Mouse (Mus musculus): Measurements from ENCODE around the gene Sash1. TPM values are rescaled to one million over a fixed set of nuclear protein-coding genes. Genes with fewer than 3 reads are reported as not detected.

Gene Sash1
- polyA plus RNA-seq, 1 experiment, result 14.4 TPM

DNA sequence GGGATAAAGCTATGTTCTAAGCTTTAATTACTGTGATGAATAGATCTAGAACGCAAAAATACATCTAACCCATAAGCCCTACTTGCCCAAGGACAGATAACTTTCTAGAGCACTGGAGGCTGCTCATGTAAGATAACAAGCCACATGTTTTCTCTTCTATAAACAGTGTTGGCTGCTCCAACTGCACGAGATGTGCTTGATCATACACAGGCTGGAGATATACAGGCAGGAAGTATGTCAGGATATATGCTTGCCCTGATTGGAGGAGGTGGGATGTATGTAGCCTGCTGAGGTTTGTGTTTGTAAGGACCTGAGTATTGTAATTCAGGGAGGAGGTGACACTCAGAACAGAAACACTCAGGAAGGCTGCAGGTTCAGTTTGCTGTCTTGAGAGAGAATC is 31.9 kb upstream of the Sash1 start:
- TF ChIP-seq CTCF (IDR thresholded peaks at IDR 0.05; ENCODE audit: low read depth, low read length), result no peak
- no peak for TF ChIP-seq POLR2A (IDR thresholded peaks at IDR 0.05; ENCODE audit: insufficient read depth, low read length)
- no peak for TF ChIP-seq EP300 (IDR thresholded peaks at IDR 0.05; ENCODE audit: insufficient read depth, low read depth, low read length)
- no peak overlapping the region for H3K4me3 ChIP-seq (ENCODE audit: low read depth, low read length)
- H3K4me1 ChIP-seq (ENCODE audit: control insufficient read depth, insufficient read depth, low read length), result no peaks in the 10 kb centered on the region

GRCm38 (mm10) chr10:8917350-8917749 is 31.5 kb upstream of the Sash1 start:
- Histone ChIP-seq H3K9me3 (replicated peaks; ENCODE audit: control insufficient read depth, insufficient read depth, low read length, poor library complexity, severe bottlenecking) (no peaks in the 10 kb centered on the region), H3K27me3 (ENCODE audit: control insufficient read depth, insufficient read depth, low read length, poor library complexity, severe bottlenecking) (no peaks in the 10 kb centered on the region), H3K4me1 (ENCODE audit: control insufficient read depth, insufficient read depth, low read length) (no peaks in the 10 kb centered on the region), H3K27ac (ENCODE audit: insufficient read depth, low read length) (no peak overlapping the region), H3K4me3 (ENCODE audit: low read depth, low read length) (no peak overlapping the region), H3K9ac (ENCODE audit: low read depth, poor library complexity, severe bottlenecking) (no peak overlapping the region), H3K36me3 (ENCODE audit: control insufficient read depth, insufficient read depth, low read length, poor library complexity, severe bottlenecking) (no peaks in the 10 kb centered on the region)
- TF ChIP-seq POLR2A (IDR thresholded peaks at IDR 0.05; ENCODE audit: insufficient read depth, low read length), result no peak
- no peak for TF ChIP-seq EP300 (IDR thresholded peaks at IDR 0.05; ENCODE audit: insufficient read depth, low read depth, low read length)
- no peak for TF ChIP-seq CTCF (IDR thresholded peaks at IDR 0.05; ENCODE audit: low read depth, low read length)

More for the DNA sequence above, 31.9 kb upstream of the Sash1 start:
- Histone ChIP-seq H3K9me3 (replicated peaks; ENCODE audit: control insufficient read depth, insufficient read depth, low read length, poor library complexity, severe bottlenecking) (no peaks in the 10 kb centered on the region), H3K36me3 (ENCODE audit: control insufficient read depth, insufficient read depth, low read length, poor library complexity, severe bottlenecking) (no peaks in the 10 kb centered on the region), H3K27ac (ENCODE audit: insufficient read depth, low read length) (no peak overlapping the region), H3K27me3 (ENCODE audit: control insufficient read depth, insufficient read depth, low read length, poor library complexity, severe bottlenecking) (no peaks in the 10 kb centered on the region), H3K9ac (ENCODE audit: low read depth, poor library complexity, severe bottlenecking) (no peak overlapping the region)

DNA sequence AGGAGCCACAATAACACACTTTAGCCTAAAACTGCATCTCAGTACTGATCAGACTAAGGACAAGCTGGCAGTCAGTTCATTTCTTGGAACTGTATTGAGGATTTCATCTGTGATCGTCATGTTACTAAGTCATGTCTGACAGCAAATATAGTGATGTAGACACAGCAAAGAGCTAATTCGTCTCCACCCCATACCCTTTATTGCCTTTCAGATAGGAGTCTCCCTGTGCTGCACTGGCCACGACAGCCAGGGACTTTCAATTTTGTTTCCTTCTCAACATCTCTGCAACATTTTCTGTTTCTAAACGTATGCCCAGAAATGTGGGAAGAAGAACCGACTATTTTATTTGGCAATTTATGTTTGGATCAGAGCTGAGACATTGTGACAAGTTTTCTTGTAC is 29.9 kb upstream of the Sash1 start:
- H3K27ac ChIP-seq (ENCODE audit: insufficient read depth, low read length), result no peak overlapping the region

DNA sequence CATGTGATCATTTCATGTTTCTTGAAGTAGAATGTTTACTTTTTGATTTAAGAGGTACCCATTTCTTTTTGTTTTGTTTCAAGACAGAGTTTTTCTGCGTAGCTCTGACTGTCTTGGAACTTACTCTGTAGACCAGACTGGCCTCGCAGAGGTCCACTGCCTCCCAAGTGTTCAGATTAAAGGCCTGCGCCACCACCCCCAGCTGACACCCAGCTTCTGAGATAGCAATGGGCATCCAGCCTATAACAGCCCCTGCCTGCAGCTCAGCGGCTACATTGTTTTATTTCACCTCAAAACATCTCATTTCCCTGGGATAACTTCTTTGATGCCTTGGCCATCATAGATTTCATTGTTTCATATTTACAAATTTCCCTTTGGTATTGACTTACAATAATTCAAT is 28.0 kb upstream of the Sash1 start:
- TF ChIP-seq POLR2A (IDR thresholded peaks at IDR 0.05; ENCODE audit: insufficient read depth, low read length) (no peak), CTCF (IDR thresholded peaks at IDR 0.05; ENCODE audit: low read depth, low read length) (no peak), EP300 (IDR thresholded peaks at IDR 0.05; ENCODE audit: insufficient read depth, low read depth, low read length) (no peak)
- Histone ChIP-seq H3K27ac (ENCODE audit: insufficient read depth, low read length) (no peak overlapping the region), H3K4me3 (ENCODE audit: low read depth, low read length) (no peak overlapping the region), H3K4me1 (ENCODE audit: control insufficient read depth, insufficient read depth, low read length) (no peaks in the 10 kb centered on the region), H3K9ac (ENCODE audit: low read depth, poor library complexity, severe bottlenecking) (no peak overlapping the region), H3K36me3 (ENCODE audit: control insufficient read depth, insufficient read depth, low read length, poor library complexity, severe bottlenecking) (no peaks in the 10 kb centered on the region), H3K27me3 (ENCODE audit: control insufficient read depth, insufficient read depth, low read length, poor library complexity, severe bottlenecking) (no peaks in the 10 kb centered on the region), H3K9me3 (replicated peaks; ENCODE audit: control insufficient read depth, insufficient read depth, low read length, poor library complexity, severe bottlenecking) (no peaks in the 10 kb centered on the region)

More for the DNA sequence above, 29.9 kb upstream of the Sash1 start:
- H3K36me3 ChIP-seq (ENCODE audit: control insufficient read depth, insufficient read depth, low read length, poor library complexity, severe bottlenecking), result no peaks in the 10 kb centered on the region
- no peaks in the 10 kb centered on the region for H3K9me3 ChIP-seq (replicated peaks; ENCODE audit: control insufficient read depth, insufficient read depth, low read length, poor library complexity, severe bottlenecking)
- no peak for TF ChIP-seq EP300 (IDR thresholded peaks at IDR 0.05; ENCODE audit: insufficient read depth, low read depth, low read length)
- TF ChIP-seq POLR2A (IDR thresholded peaks at IDR 0.05; ENCODE audit: insufficient read depth, low read length), result no peak
- no peak for TF ChIP-seq CTCF (IDR thresholded peaks at IDR 0.05; ENCODE audit: low read depth, low read length)
- H3K4me1 ChIP-seq (ENCODE audit: control insufficient read depth, insufficient read depth, low read length), result no peaks in the 10 kb centered on the region
- no peak overlapping the region for H3K4me3 ChIP-seq (ENCODE audit: low read depth, low read length)
- no peak overlapping the region for H3K9ac ChIP-seq (ENCODE audit: low read depth, poor library complexity, severe bottlenecking)
- H3K27me3 ChIP-seq (ENCODE audit: control insufficient read depth, insufficient read depth, low read length, poor library complexity, severe bottlenecking), result no peaks in the 10 kb centered on the region

DNA sequence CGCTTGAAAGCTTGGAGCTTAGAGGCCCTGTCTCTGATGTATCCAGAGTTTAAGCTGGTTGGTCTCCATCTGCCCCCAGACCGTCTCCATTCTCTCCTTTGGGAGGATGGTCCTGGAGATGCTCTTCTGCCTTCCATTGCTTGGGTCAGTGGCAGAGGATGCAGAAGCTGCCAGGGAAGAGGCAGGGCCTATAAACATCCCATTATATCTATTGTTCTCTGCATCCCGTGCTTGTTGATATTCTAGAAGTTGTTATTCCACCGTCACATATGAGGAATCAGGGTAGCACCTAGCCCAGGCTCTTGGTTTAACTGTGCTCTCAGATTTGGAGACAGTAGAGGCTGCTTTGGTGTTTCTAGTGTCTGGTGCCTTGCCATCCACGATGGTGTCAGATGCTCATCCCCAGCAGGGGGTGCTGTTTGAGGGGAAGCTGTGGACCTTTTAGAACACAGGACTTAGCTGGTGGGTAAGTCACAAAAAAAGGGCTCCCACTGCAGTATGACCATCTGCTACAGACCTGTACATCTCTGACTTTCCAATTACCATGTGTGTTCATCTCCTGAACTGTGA is 26.9 kb upstream of the Sash1 start:
- Histone ChIP-seq H3K36me3 (ENCODE audit: control insufficient read depth, insufficient read depth, low read length, poor library complexity, severe bottlenecking) (no peaks in the 10 kb centered on the region), H3K9me3 (replicated peaks; ENCODE audit: control insufficient read depth, insufficient read depth, low read length, poor library complexity, severe bottlenecking) (no peaks in the 10 kb centered on the region), H3K9ac (ENCODE audit: low read depth, poor library complexity, severe bottlenecking) (no peak overlapping the region), H3K4me3 (ENCODE audit: low read depth, low read length) (no peak overlapping the region), H3K27ac (ENCODE audit: insufficient read depth, low read length) (no peak overlapping the region), H3K27me3 (ENCODE audit: control insufficient read depth, insufficient read depth, low read length, poor library complexity, severe bottlenecking) (no peaks in the 10 kb centered on the region; the same call in 1 of the 2 replicates), H3K4me1 (ENCODE audit: control insufficient read depth, insufficient read depth, low read length) (no peaks in the 10 kb centered on the region)
- TF ChIP-seq CTCF (IDR thresholded peaks at IDR 0.05; ENCODE audit: low read depth, low read length), result no peak
- TF ChIP-seq EP300 (IDR thresholded peaks at IDR 0.05; ENCODE audit: insufficient read depth, low read depth, low read length), result no peak
- TF ChIP-seq POLR2A (IDR thresholded peaks at IDR 0.05; ENCODE audit: insufficient read depth, low read length), result no peak

GRCm38 (mm10) chr10:8912213-8912612 is 26.3 kb upstream of the Sash1 start:
- no peak for TF ChIP-seq CTCF (IDR thresholded peaks at IDR 0.05; ENCODE audit: low read depth, low read length)
- TF ChIP-seq POLR2A (IDR thresholded peaks at IDR 0.05; ENCODE audit: insufficient read depth, low read length), result no peak
- TF ChIP-seq EP300 (IDR thresholded peaks at IDR 0.05; ENCODE audit: insufficient read depth, low read depth, low read length), result no peak
- Histone ChIP-seq H3K9me3 (replicated peaks; ENCODE audit: control insufficient read depth, insufficient read depth, low read length, poor library complexity, severe bottlenecking) (no peaks in the 10 kb centered on the region), H3K36me3 (ENCODE audit: control insufficient read depth, insufficient read depth, low read length, poor library complexity, severe bottlenecking) (no peaks in the 10 kb centered on the region), H3K27ac (ENCODE audit: insufficient read depth, low read length) (no peak overlapping the region), H3K9ac (ENCODE audit: low read depth, poor library complexity, severe bottlenecking) (no peak overlapping the region), H3K4me3 (ENCODE audit: low read depth, low read length) (no peak overlapping the region), H3K27me3 (ENCODE audit: control insufficient read depth, insufficient read depth, low read length, poor library complexity, severe bottlenecking) (no peaks in the 10 kb centered on the region; the same call in 1 of the 2 replicates), H3K4me1 (ENCODE audit: control insufficient read depth, insufficient read depth, low read length) (no peaks in the 10 kb centered on the region)

All from ES-Bruce4 (cell line).